Mouse (Mus musculus) thymus, adult 18-20 months (tissue): ENCODE results near the gene Pax8.

Source experiments
- DNase-seq, 2 experiments: peaks; one replicate each; pipeline ENCODE4 v3.0.0; 2022; ENCODE audit warnings: mixed read lengths in 2 of 2

Gene Pax8

DNA sequence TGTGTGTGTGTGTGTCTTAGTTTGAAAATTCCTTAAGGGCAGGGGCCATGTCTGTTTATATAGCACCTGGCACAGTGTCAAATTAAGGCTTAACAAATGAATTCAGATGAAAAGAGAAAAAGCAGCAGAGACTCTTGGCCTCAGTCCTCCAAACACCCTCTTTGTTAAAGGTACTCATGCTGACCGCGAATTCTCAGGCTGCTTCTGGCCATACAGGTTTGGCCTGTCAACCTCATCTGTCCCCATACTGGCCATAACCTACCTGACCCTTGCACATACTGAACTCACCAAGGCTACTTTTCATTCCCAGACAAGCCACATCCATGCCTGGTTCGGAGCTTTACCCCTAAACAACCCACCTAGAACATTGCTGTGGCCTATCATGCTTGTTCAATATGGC lies 62.2 kb downstream of the Pax8 start:
- no peak for DNase-seq

DNA sequence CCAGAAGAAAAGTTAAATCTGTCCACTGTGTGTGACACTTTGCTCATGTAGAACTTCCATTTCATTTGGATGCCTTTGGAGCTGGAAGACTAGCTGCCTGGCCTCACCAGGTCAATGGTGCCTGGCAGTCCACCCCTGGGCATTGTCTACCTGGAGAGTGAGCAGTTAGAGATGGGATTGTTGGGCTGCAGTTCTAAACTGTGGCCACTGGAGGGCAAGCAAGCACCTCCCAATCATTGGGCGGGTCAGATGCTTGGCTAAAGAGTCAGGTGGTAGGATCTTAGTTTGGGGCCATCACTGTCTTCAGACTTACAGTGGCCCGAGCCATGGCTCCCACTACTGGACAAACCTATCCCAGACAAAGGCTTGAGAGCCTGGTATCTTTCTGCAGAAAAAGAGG lies 66.2 kb downstream of the Pax8 start:
- peak; percentile 36 to 38 for DNase-seq

DNA sequence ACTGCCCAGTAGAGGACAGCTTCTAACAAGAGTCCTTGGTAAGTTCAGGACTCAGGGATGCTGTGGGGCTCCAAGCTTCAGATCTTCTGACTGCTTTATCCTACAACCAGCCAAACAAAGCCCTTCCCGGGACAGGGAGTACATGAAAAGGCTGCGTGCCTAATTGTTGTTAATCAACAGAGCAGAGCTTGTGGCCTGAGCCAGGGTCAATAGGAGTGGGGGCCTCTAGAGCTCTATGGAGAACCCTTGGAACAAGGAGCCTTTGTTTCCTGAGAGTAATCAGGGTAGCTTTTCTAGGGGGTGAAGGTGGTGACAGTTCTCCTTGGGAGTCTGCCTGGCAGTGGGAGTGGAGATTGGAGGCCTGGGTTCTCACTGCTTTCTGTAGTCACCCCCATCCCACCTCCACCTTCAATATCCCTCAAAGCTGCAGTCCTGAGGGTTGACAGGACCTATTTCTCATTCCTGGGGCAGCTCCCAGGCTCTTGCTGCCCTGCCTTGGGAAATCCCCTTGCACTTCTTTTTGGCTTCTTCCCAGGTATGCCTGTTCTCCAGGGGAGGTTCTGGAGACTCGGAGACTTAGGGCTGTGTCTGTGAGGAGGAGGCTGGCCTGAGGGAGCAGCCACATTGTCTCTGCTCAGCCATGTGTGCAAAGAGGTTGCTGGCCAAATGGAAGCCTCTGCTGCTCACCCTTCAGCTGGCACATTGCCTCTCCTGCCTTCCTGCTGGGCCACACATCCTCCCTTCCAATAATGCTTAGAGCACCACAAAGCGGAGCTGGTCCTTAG lies 67.5 kb downstream of the Pax8 start:
- no peak for DNase-seq

DNA sequence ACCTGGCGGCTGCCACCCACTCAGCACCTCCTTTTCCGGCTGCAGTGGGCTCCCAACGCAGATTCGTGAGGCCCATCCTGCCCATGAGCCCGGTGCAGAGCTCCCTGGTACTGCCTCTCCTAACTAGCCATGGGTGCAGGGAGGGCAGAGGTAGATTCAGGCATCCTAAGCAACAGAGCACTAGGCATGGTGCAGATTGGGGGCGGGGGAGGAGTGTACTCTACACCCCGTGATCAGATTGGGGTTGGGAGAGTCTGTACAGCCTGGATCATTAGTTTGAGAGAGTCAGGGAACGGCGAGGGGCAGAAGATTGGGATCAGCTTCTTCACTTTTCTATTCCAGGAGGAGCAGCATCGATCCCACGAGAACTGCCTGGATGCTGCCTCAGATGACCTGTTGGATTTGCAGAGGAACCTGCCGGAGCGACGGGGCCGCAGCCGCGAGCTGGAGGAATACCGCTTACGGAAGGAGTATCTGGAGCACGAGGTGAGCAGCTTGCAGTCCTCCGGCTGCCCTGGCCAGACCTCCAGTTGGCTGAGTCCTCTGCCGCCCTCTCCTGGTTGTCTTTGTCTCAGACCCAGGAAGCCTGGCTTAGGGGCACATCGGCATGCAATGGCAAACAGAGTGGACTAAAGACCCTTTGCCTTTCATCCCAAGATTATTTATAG lies 69.9 kb downstream of the Pax8 start:
- DNase-seq = peak in 1 of 2 experiments; percentile 38

DNA sequence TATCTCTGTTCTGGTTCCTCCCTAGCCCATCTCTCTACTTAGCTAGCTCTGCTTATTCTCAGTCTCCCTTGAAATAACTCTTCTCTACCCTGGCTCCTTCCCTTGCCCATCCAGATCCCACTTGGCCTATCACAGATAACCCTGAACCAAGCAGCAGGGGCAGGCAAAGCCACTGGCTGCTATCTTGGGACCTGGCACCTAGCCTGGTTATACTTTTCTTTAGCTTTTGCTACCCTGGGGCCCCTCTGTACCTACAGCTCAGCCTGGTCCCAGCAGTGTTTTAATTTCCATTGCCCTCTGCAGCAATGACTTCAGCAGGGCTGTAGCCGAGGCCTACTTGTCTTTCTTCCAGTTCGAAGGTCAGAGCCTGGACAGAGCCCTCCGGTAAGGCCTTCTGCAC lies 74.7 kb downstream of the Pax8 start:
- DNase-seq = no peak

DNA sequence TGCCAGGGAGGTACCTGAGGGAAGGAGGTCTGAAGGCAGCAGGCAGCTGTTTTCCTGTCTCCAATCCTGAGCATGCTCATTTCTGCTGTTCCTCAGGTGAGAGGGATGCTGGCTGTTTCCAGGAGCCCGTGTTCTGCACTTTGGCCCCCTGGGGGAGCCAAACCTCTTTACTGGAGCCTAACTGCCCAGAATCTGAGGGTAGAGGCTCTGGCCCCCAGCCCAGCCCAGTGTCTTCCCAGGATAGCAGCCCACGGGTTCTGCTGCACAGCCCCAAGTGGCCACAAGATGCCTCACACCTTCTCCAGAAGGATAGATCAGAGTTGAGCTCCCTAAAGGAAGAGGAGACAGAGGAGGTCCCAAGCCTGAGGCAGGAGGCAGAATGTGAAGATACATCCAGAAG lies 78.3 kb downstream of the Pax8 start:
- DNase-seq = no peak

DNA sequence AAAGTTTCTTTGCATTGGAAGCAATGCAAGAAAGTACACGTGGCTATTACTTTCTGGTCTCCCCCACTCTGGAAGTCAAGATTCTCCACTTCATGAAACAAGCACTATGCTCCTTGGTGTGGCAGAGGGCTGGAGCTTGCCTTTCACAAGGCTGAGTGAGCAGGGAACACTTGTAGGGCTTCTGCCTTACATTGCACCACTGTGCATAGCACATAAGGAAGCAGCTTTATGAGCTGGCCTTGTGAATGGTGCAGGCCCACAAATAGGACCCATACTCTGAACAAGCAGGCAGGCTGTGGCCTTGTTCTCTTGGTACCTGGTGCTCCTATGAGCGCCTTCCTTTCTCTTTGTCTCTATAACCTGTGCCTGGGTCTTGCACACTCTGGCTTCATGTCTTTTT lies 82.1 kb downstream of the Pax8 start:
- no peak for DNase-seq

DNA sequence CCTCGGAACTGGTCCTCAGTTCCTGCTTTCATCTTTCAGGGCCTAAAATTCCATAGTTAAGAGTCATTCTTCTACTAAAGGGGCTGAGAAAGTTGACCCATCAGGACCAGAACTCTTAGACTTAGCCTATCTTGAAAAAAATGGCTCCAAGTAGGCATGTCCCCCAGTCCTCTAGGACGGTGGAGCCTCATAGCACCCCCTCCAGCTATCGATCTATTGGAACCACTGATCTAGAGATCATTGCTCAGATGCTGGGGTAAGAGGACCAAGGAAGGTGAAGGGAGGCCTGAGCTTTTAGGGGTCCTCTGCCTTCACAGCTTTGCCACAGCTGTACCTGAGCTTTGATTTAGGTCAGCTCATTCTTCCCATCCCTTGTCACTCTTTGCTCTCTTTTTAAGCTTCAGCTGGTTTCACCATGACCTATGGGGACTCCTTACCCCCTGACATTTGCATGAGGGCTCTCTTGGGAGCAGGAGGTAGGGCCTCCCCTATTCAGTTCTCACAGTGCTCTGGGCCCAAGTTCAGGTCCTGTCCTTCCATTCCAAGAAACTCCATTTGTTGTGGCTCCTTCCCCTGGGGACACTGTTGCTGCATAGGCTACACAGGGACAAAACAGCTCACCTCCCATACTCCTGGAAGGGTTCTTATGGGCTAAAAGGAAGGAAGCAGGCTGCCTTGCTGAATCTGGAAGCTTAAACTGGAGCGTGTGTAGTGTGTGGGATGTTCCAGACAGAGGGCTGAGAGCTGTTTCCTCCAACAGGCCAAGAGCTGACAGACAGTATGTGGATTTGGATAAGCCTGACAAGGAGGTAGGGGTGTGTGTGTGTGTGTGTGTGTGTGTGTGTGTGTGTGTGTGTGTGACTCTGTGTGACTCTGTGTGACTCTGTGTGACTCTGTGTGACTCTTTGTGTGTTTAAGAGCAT lies 87.8 kb downstream of the Pax8 start:
- DNase-seq = no peak

DNA sequence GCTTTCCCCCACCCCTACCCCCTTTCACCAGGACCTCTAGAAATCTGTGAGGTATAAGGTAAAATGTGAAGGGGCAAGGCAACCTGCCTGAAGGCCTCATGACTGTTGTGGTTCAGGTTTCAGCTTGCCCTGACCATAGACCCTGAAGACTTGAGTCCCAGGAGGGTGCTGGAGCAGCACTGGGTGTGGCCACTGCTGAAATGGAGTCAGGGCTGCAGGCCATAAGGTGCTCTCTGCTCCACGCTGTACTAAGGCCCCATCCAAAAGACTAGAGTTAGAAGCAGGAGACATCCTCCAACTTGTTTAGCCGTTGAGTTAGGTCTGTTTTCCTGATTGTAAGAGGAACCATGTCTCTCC lies 88.5 kb downstream of the Pax8 start:
- DNase-seq = no peak

DNA sequence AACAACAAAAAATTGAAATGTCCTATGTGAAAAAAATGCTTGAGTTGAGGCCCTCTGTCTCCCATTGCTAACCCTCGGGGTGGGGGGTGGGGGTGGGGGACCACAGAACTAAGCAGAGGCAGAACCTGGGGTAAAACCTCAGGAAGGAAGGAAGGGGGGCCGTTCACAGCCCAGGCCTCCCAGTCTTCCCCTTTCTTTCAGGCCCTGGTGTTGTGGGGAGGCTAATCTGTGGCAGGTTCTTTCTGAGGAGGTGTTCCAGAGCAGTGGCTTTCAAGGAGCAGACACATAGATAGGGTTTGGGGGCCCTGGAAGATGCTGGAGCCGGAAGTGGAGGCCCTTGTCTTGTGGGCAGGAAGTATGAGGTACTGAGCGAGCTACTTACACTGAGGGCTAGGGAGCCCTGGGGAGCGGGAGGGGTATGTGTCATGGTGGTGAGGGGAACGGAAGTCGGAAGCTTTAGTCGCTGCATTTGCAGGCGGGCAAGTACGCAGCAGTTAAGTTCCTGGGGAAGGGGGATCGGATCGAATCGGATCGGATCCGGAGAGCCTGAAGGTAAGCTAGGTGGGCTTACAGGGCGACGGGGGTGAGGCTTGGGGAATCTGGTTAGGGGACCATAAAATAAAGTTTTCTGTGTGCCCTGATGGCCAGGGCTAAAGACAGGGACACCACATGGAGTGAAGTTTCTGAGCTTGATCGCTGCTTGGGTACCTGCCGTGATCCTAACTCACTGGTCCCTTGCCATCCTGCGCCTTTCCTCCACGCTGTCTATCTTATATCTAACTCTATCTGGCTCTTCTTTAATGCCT lies 89.0 kb downstream of the Pax8 start:
- peak; percentile 82 to 91 for DNase-seq

DNA sequence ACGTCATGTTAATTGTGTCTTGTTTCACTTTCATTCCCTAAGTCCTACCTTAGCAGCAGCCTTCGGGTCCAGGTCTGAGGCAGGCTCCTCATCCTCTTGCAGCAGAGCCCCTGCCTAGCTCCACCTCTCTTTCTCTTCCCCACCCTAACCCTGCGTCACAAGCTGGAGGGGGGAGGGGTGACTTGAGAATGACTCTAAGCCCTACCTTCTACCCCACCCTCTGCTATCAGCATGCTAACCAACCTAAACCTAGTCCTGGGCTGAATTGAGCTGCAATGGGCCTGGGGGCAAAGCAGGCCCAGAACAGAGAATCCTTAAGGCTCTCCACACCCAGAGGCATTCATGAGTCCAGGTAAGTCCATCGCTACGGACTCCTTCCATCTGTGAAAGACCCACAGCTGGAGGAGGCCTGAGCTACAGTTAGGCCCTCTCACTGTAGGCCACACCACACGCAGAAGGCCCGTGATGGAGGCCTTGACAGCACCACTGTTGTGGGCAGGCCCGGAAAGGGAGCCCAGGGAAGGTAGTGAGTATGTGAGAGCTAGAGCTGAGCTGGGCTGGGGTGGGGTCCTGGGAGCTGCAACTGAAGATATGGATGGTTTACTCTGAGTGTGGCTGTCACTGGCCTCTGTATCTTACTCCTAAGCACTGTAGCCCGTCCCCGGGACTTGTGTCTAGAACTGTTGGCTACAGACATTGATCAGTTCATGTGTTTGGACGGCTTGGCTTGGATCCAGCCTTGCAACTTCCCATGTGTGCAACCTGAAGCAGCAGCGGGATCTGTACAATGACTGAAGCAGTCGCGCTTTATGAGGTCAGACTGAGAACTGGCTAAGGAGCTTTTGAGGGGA lies 90.1 kb downstream of the Pax8 start:
- peak; percentile 71 to 85 for DNase-seq

DNA sequence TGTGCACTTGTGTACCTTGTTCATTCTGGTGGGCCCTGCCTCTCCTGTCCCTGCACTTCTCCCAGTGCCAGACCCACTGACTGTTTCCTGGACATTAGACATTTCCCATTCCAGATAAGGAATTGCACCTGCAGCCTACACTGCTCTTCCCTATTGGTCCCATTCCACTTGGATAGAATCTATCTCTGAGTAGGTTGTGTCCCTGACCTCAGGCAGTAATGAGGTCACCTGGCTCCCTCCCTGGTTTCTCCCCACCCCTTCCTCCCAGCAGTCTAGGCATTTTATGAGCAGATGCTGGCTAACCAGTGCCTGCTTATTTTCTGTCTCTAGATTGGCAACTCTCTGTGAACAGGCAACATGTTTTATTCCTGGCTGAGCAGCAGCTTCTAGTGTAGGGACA lies 91.0 kb downstream of the Pax8 start:
- no peak for DNase-seq

DNA sequence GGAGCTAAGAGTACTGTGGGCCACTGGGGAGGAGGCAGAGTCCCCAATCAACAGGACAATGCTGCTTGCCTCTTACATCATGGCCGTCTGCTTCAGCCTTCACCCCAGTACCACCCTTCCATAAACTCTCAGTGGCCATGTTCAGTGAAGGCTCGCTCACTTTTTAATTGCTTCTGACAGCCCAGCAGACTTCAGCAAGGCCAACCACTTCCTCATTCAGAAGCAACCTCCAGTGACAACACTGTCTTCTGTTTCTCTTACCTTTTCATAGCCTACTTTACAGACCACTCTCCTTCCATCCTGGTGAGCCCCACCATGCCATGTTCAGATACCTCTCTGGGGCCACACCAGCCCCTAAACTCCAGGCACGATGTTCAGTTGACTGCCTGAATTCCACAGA lies 91.8 kb downstream of the Pax8 start:
- no peak for DNase-seq

DNA sequence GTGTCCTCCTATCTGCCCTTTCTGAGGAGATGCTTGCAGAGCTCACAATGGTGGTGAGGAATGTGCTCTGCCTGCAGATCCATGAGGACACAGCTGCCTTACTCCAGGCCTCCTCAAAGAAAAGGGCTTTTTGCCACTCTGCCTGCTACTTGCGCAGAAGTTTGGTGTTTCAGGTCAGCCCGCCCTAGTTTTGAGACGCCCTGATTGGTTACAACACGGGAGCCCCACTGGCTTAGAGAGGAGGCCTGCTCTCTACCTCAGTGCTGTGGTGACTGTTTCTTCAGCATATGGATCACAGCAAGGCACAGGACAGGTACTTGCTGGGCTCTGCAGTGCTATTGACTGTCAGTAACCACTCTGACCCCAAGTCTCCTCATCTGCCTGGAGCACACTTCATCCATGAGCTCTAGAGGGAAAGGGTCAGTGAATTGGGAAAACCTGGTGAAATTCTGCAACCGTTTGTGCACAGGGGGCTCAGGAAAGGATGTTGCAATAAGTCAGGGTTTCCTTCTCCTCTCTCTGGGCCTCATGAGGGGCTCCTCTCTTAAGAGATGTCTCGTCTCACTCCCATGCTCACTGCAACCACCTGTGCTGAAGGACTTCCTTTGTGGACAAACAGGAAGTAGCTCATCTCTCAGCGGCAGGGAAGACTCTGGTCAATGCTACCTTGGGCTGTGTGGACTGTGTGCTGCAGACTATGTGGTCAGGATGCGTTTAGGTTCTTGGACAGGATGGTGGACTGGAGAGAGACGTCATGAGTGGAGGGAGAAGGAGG lies 92.8 kb downstream of the Pax8 start:
- DNase-seq = peak in 1 of 2 experiments; percentile 14

DNA sequence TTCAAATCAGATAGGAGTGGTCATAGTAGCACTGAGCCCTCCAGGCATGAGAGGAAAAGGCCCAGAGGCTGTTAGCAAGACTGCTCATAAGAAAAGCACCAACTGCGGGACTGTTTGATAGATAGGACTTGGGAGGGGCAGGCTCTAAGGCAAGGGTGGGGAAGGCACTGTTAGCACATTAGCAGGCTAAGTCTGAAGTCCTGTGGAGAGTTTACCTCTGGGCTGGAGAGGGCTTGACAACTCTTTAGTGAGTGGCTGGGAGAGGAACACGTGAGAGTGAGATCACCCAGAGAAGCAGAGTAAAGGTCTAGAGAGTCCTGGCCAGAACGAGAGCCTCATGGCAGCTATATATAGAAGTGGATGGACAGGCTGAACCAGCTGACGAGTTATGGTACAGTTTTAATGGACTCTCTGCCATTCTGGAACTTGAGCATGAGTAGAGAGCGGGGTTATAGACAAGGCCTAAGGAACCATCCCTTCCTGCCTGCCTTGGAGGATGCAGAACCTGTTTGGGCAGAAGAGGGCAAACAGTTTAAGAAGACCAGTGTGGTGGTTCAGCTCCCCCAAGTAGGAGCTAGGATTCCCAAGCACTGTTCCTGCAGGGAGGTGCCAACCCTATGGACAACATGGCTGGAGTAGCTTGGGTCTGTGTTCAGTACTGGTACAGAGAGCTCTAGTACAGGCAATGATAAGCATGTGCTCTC lies 96.5 kb downstream of the Pax8 start:
- no peak for DNase-seq
